Mouse (Mus musculus): ENCODE measurements around the gene Itpr1. TPM values are rescaled to one million over a fixed set of nuclear protein-coding genes. Genes with fewer than 3 reads are reported as not detected.

The Itpr1 gene
- total RNA-seq, 2 experiments from 2014 or later: 335 to 379 TPM

- intact Hi-C loops (cut with DNase I): no loop called here
- peak in 1 of 2 experiments; percentile 76 for DNase-seq (ENCODE audit: low spot score in 2 of 2)
Measured at GRCm38 (mm10) chr6:108447179-108447845, 234.4 kb downstream of the Itpr1 start.

- intact Hi-C loops (cut with DNase I): no loop called here
- DNase-seq (ENCODE audit: low spot score in 2 of 2): peak in 1 of 2 experiments; percentile 46
Measured at GRCm38 (mm10) chr6:108448016-108448735, 235.3 kb downstream of the Itpr1 start.

- DNase-seq (ENCODE audit: low spot score in 2 of 2): no peak
- intact Hi-C loops (cut with DNase I): no loop called here
Measured at GRCm38 (mm10) chr6:108448864-108449263, 236.0 kb downstream of the Itpr1 start.

- intact Hi-C loops (cut with DNase I): loop anchor here (5.0 kb wide), 1 partner anchor 126 kb away; no protein-coding TSS in a partner anchor
- peak in 1 of 2 experiments; percentile 67 for DNase-seq (ENCODE audit: low spot score in 2 of 2)
Measured at GRCm38 (mm10) chr6:108451536-108451935, 238.6 kb downstream of the Itpr1 start.

- intact Hi-C loops (cut with DNase I): loop anchor here (1.0 to 5.0 kb wide), 3 partner anchors 19 to 207 kb away; partner anchors contain the start of gene Bhlhe40
Measured at GRCm38 (mm10) chr6:108453618-108454017, 240.7 kb downstream of the Itpr1 start.

GRCm38 (mm10) chr6:108454061-108454891, 241.4 kb downstream of the Itpr1 start:
- intact Hi-C loops (cut with DNase I): loop anchor here (1.0 to 5.0 kb wide), 3 partner anchors 19 to 206 kb away; partner anchors contain the start of gene Bhlhe40
- peak; percentile 76 to 93 for DNase-seq (ENCODE audit: low spot score in 2 of 2)

More at GRCm38 (mm10) chr6:108453618-108454017, 240.7 kb downstream of the Itpr1 start:
- no peak for DNase-seq (ENCODE audit: low spot score in 2 of 2)

- no peak for DNase-seq (ENCODE audit: low spot score in 2 of 2)
- intact Hi-C loops (cut with DNase I): loop anchor here (1.0 to 5.0 kb wide), 4 partner anchors 20 to 205 kb away; partner anchors contain the start of gene Bhlhe40
Measured at GRCm38 (mm10) chr6:108454979-108455836, 242.3 kb downstream of the Itpr1 start.

- peak; percentile 70 to 94 for DNase-seq (ENCODE audit: low spot score in 2 of 2)
- intact Hi-C loops (cut with DNase I): loop anchor here (2.0 to 5.0 kb wide), 2 partner anchors 48 to 96 kb away; no protein-coding TSS in a partner anchor
Measured at GRCm38 (mm10) chr6:108456231-108457062, 243.6 kb downstream of the Itpr1 start.

GRCm38 (mm10) chr6:108457063-108457405, 244.1 kb downstream of the Itpr1 start:
- intact Hi-C loops (cut with DNase I): loop anchor here (2.0 to 5.0 kb wide), 2 partner anchors 48 to 95 kb away; no protein-coding TSS in a partner anchor
- peak in 1 of 2 experiments; percentile 60 for DNase-seq (ENCODE audit: low spot score in 2 of 2)

GRCm38 (mm10) chr6:108457516-108458181, 244.8 kb downstream of the Itpr1 start:
- no peak for DNase-seq (ENCODE audit: low spot score in 2 of 2)
- intact Hi-C loops (cut with DNase I): loop anchor here (2.0 to 5.0 kb wide), 2 partner anchors 47 to 95 kb away; no protein-coding TSS in a partner anchor

- DNase-seq (ENCODE audit: low spot score in 2 of 2): no peak
- intact Hi-C loops (cut with DNase I): loop anchor here (5.0 kb wide), 1 partner anchor 94 kb away; no protein-coding TSS in a partner anchor
Measured at GRCm38 (mm10) chr6:108458182-108458571, 245.3 kb downstream of the Itpr1 start.

GRCm38 (mm10) chr6:108458826-108459225, 245.9 kb downstream of the Itpr1 start:
- intact Hi-C loops (cut with DNase I): loop anchor here (5.0 kb wide), 1 partner anchor 93 kb away; no protein-coding TSS in a partner anchor

GRCm38 (mm10) chr6:108464308-108464979, 251.5 kb downstream of the Itpr1 start:
- intact Hi-C loops (cut with DNase I): no loop called here
- DNase-seq (ENCODE audit: low spot score in 2 of 2): no peak

More at GRCm38 (mm10) chr6:108458826-108459225, 245.9 kb downstream of the Itpr1 start:
- no peak for DNase-seq (ENCODE audit: low spot score in 2 of 2)

- intact Hi-C loops (cut with DNase I): no loop called here
- DNase-seq (ENCODE audit: low spot score in 2 of 2): no peak
Measured at GRCm38 (mm10) chr6:108465159-108465558, 252.3 kb downstream of the Itpr1 start.

- intact Hi-C loops (cut with DNase I): no loop called here
- DNase-seq (ENCODE audit: low spot score in 2 of 2): no peak
Measured at GRCm38 (mm10) chr6:108466061-108466531, 253.2 kb downstream of the Itpr1 start.

GRCm38 (mm10) chr6:108467597-108467996, 254.7 kb downstream of the Itpr1 start:
- no peak for DNase-seq (ENCODE audit: low spot score in 2 of 2)
- intact Hi-C loops (cut with DNase I): no loop called here
